Mouse (Mus musculus): ENCODE results near the gene Bcl2l15. TPM values are rescaled to one million over a fixed set of nuclear protein-coding genes. Genes with fewer than 3 reads are reported as not detected.

The Bcl2l15 gene
- 0.90 and 1.4 TPM in 2 replicates for total RNA-seq (2012; rRNA removed)

GRCm38 (mm10) chr3:103832426-103832825 is at the start of gene Bcl2l15:
TSS of gene Bcl2l15 (plus strand) at chr3:103832601.
- Histone ChIP-seq H3K4me3 (ENCODE audit: insufficient read depth in 1 of 2, low read depth in 1 of 2, low read length in 2 of 2, poor library complexity in 1 of 2, severe bottlenecking in 1 of 2) (no peak within 1 kb of the TSS), H3K36me3 (ENCODE audit: control insufficient read depth, insufficient read depth, low read length, poor library complexity, severe bottlenecking) (no peaks in the 10 kb centered on the region), H3K27ac (ENCODE audit: insufficient read depth, low read depth, low read length, poor library complexity, severe bottlenecking) (no peak within 1 kb of the TSS), H3K9me3 (ENCODE audit: control insufficient read depth, insufficient read depth, low read depth, low read length) (no peaks in the 10 kb centered on the region), H3K9ac (ENCODE audit: insufficient read depth, low read depth, low read length, poor library complexity, severe bottlenecking) (no peak within 1 kb of the TSS), H3K4me1 (ENCODE audit: control insufficient read depth in 2 of 2, insufficient read depth in 2 of 2, low read length in 2 of 2, poor library complexity in 1 of 2) (peaks cover 0 to 2% of the 10 kb centered on the region in 2 experiments; a peak in 2 of 4 replicates)
- DNase-seq (ENCODE audit: low read depth, low spot score), result no peak
- no peak for TF ChIP-seq MAFK (IDR thresholded peaks at IDR 0.05; ENCODE audit: insufficient read depth, low read depth, low read length)
- TF ChIP-seq CHD2 (IDR thresholded peaks at IDR 0.05; ENCODE audit: low read depth, low read length), result no peak
- TF ChIP-seq ZC3H11A (IDR thresholded peaks at IDR 0.05; ENCODE audit: borderline replicate concordance, low read depth, low read length), result no peak
- TF ChIP-seq HCFC1 (IDR thresholded peaks at IDR 0.05; ENCODE audit: borderline replicate concordance, insufficient read depth, low read length), result no peak
- no peak for TF ChIP-seq ZNF384 (IDR thresholded peaks at IDR 0.05; ENCODE audit: low read depth, low read length)
- in situ Hi-C loops (cut with MboI; ENCODE audit: low sequenced_read_pairs in 2 of 2, unreplicated experiment in 2 of 2), result no loop called here

GRCm38 (mm10) chr3:103782844-103783609 is 49.4 kb upstream of the Bcl2l15 start:
- no peaks in the 10 kb centered on the region for H3K36me3 ChIP-seq (ENCODE audit: control insufficient read depth, insufficient read depth, low read length, poor library complexity, severe bottlenecking)
- H3K27ac ChIP-seq (ENCODE audit: insufficient read depth, low read depth, low read length, poor library complexity, severe bottlenecking), result no peak overlapping the region
- in situ Hi-C loops (cut with MboI; ENCODE audit: low sequenced_read_pairs in 2 of 2, unreplicated experiment in 2 of 2), result no loop called here
- peaks cover 2% of the 10 kb centered on the region in 2 experiments; a peak in 3 of 4 replicates for H3K4me1 ChIP-seq (ENCODE audit: control insufficient read depth in 2 of 2, insufficient read depth in 2 of 2, low read length in 2 of 2, poor library complexity in 1 of 2)
- no peak for TF ChIP-seq CHD2 (IDR thresholded peaks at IDR 0.05; ENCODE audit: low read depth, low read length)
- no peak for TF ChIP-seq HCFC1 (IDR thresholded peaks at IDR 0.05; ENCODE audit: borderline replicate concordance, insufficient read depth, low read length)
- TF ChIP-seq ZNF384 (IDR thresholded peaks at IDR 0.05; ENCODE audit: low read depth, low read length), result no peak
- no peak for TF ChIP-seq MAFK (IDR thresholded peaks at IDR 0.05; ENCODE audit: insufficient read depth, low read depth, low read length)
- no peak for TF ChIP-seq ZC3H11A (IDR thresholded peaks at IDR 0.05; ENCODE audit: borderline replicate concordance, low read depth, low read length)
- no peak overlapping the region for H3K4me3 ChIP-seq (ENCODE audit: insufficient read depth in 1 of 2, low read depth in 1 of 2, low read length in 2 of 2, poor library complexity in 1 of 2, severe bottlenecking in 1 of 2)
- no peaks in the 10 kb centered on the region for H3K9me3 ChIP-seq (ENCODE audit: control insufficient read depth, insufficient read depth, low read depth, low read length)
- no peak overlapping the region for H3K9ac ChIP-seq (ENCODE audit: insufficient read depth, low read depth, low read length, poor library complexity, severe bottlenecking)
- no peak for DNase-seq (ENCODE audit: low read depth, low spot score)

- Histone ChIP-seq H3K36me3 (ENCODE audit: control insufficient read depth, insufficient read depth, low read length, poor library complexity, severe bottlenecking) (no peaks in the 10 kb centered on the region), H3K9ac (ENCODE audit: insufficient read depth, low read depth, low read length, poor library complexity, severe bottlenecking) (no peak overlapping the region), H3K4me1 (ENCODE audit: control insufficient read depth in 2 of 2, insufficient read depth in 2 of 2, low read length in 2 of 2, poor library complexity in 1 of 2) (peaks cover 4 to 7% of the 10 kb centered on the region in 2 experiments), H3K4me3 (ENCODE audit: insufficient read depth in 1 of 2, low read depth in 1 of 2, low read length in 2 of 2, poor library complexity in 1 of 2, severe bottlenecking in 1 of 2) (no peak overlapping the region), H3K27ac (ENCODE audit: insufficient read depth, low read depth, low read length, poor library complexity, severe bottlenecking) (no peak overlapping the region), H3K9me3 (ENCODE audit: control insufficient read depth, insufficient read depth, low read depth, low read length) (no peaks in the 10 kb centered on the region)
- in situ Hi-C loops (cut with MboI; ENCODE audit: low sequenced_read_pairs in 2 of 2, unreplicated experiment in 2 of 2), result no loop called here
- DNase-seq (ENCODE audit: low read depth, low spot score), result no peak
- no peak for TF ChIP-seq ZNF384 (IDR thresholded peaks at IDR 0.05; ENCODE audit: low read depth, low read length)
- TF ChIP-seq CHD2 (IDR thresholded peaks at IDR 0.05; ENCODE audit: low read depth, low read length), result no peak
- no peak for TF ChIP-seq HCFC1 (IDR thresholded peaks at IDR 0.05; ENCODE audit: borderline replicate concordance, insufficient read depth, low read length)
- TF ChIP-seq MAFK (IDR thresholded peaks at IDR 0.05; ENCODE audit: insufficient read depth, low read depth, low read length), result no peak
- no peak for TF ChIP-seq ZC3H11A (IDR thresholded peaks at IDR 0.05; ENCODE audit: borderline replicate concordance, low read depth, low read length)
Measured at GRCm38 (mm10) chr3:103787225-103787624, 45.2 kb upstream of the Bcl2l15 start.

- Histone ChIP-seq H3K27ac (ENCODE audit: insufficient read depth, low read depth, low read length, poor library complexity, severe bottlenecking) (no peak overlapping the region), H3K9me3 (ENCODE audit: control insufficient read depth, insufficient read depth, low read depth, low read length) (no peaks in the 10 kb centered on the region), H3K4me3 (ENCODE audit: insufficient read depth in 1 of 2, low read depth in 1 of 2, low read length in 2 of 2, poor library complexity in 1 of 2, severe bottlenecking in 1 of 2) (no peak overlapping the region), H3K9ac (ENCODE audit: insufficient read depth, low read depth, low read length, poor library complexity, severe bottlenecking) (no peak overlapping the region), H3K36me3 (ENCODE audit: control insufficient read depth, insufficient read depth, low read length, poor library complexity, severe bottlenecking) (no peaks in the 10 kb centered on the region), H3K4me1 (ENCODE audit: control insufficient read depth in 2 of 2, insufficient read depth in 2 of 2, low read length in 2 of 2, poor library complexity in 1 of 2) (peaks cover 4 to 7% of the 10 kb centered on the region in 2 experiments)
- TF ChIP-seq HCFC1 (IDR thresholded peaks at IDR 0.05; ENCODE audit: borderline replicate concordance, insufficient read depth, low read length) (no peak), MAFK (IDR thresholded peaks at IDR 0.05; ENCODE audit: insufficient read depth, low read depth, low read length) (no peak), CHD2 (IDR thresholded peaks at IDR 0.05; ENCODE audit: low read depth, low read length) (no peak), ZNF384 (IDR thresholded peaks at IDR 0.05; ENCODE audit: low read depth, low read length) (no peak), ZC3H11A (IDR thresholded peaks at IDR 0.05; ENCODE audit: borderline replicate concordance, low read depth, low read length) (no peak)
- DNase-seq (ENCODE audit: low read depth, low spot score), result no peak
- in situ Hi-C loops (cut with MboI; ENCODE audit: low sequenced_read_pairs in 2 of 2, unreplicated experiment in 2 of 2), result no loop called here
Measured at GRCm38 (mm10) chr3:103789096-103789495, 43.3 kb upstream of the Bcl2l15 start.
